Mouse (Mus musculus): ENCODE measurements around the gene Myod1. TPM values are rescaled to one million over a fixed set of nuclear protein-coding genes. Genes with fewer than 3 reads are reported as not detected.
A peak's percentile ranks its signal among the peaks of the same experiment; 100 is the strongest.

The Myod1 gene
- polyA plus RNA-seq, 1 experiment from 2014 or later, result 8.1 TPM

GRCm38 (mm10) chr7:46393116-46393515, 16.8 kb downstream of the Myod1 start:
- Histone ChIP-seq H3K27me3 (ENCODE audit: control insufficient read depth, insufficient read depth, low read length) (peaks cover 33% of the 10 kb centered on the region), H3K9ac (replicated peaks; ENCODE audit: low read length) (no peak overlapping the region), H3K4me2 (ENCODE audit: low read depth, low read length) (no peak overlapping the region), H3K4me3 (ENCODE audit: low read depth, low read length) (no peak overlapping the region), H3K27ac (replicated peaks; ENCODE audit: low read depth, low read length) (no peak overlapping the region), H3K4me1 (ENCODE audit: control insufficient read depth, insufficient read depth, low read length) (peaks cover 3% of the 10 kb centered on the region; the same call in 1 of the 2 replicates), H3K9me3 (replicated peaks; ENCODE audit: control insufficient read depth, low read length) (no peaks in the 10 kb centered on the region), H3K36me3 (replicated peaks; ENCODE audit: control insufficient read depth, insufficient read depth, low read depth, low read length) (no peaks in the 10 kb centered on the region)
- DNase-seq (ENCODE audit: low spot score), result peak; percentile 80
- ATAC-seq (replicated peaks; ENCODE audit: insufficient number of reproducible peaks, low FRiP score, low TSS enrichment, low read depth), result no peak
- WGBS, result 0% methylated on average over 2 of the region's 2 CpGs

DNA sequence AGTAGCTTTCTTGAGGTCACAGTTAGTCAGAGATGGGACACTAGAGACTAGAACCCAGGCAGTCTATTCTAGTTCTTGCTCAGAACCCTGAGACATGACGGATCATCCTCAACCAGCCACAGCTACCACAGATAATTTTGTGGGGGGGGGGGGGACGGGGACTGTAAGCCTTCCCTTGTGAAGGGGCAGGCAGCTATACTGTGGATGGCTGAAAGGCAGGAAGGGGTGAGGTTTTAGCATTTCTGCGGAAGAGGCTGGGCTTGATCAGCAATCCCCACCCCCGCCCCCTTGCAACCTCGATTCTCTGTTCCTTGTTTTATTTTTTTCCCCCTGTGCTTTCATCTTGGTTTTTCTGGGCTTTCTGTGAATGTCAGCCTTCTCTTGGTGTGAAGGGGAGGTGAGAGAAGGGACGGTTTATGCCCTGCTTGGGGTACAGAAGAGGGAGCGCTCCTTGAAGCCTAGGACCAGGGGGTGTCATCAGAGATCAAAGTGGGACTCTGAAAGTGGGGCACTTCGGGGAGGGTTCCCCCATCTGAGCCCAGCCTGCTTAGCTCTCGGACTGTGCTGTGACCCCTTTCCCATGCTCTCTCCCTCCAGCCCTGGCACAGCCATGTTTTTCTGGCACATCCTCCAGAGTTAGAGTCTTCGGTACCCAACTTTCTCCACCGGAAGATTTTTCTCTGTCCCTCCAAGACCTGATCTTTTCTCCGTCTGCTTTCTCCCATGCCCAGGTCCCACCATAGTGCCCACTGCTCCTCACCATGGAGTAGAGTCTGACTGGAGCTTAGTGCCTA, 17.6 kb downstream of the Myod1 start:
- WGBS, result 49% methylated on average over 12 of the region's 12 CpGs
- Histone ChIP-seq H3K27me3 (ENCODE audit: control insufficient read depth, insufficient read depth, low read length) (peaks cover 40% of the 10 kb centered on the region), H3K4me3 (ENCODE audit: low read depth, low read length) (no peak overlapping the region), H3K36me3 (replicated peaks; ENCODE audit: control insufficient read depth, insufficient read depth, low read depth, low read length) (no peaks in the 10 kb centered on the region), H3K9me3 (replicated peaks; ENCODE audit: control insufficient read depth, low read length) (no peaks in the 10 kb centered on the region), H3K9ac (replicated peaks; ENCODE audit: low read length) (no peak overlapping the region), H3K27ac (replicated peaks; ENCODE audit: low read depth, low read length) (no peak overlapping the region), H3K4me2 (ENCODE audit: low read depth, low read length) (no peak overlapping the region), H3K4me1 (ENCODE audit: control insufficient read depth, insufficient read depth, low read length) (peaks cover 3% of the 10 kb centered on the region; the same call in 1 of the 2 replicates)
- no peak for DNase-seq (ENCODE audit: low spot score)
- ATAC-seq (replicated peaks; ENCODE audit: insufficient number of reproducible peaks, low FRiP score, low TSS enrichment, low read depth), result no peak

DNA sequence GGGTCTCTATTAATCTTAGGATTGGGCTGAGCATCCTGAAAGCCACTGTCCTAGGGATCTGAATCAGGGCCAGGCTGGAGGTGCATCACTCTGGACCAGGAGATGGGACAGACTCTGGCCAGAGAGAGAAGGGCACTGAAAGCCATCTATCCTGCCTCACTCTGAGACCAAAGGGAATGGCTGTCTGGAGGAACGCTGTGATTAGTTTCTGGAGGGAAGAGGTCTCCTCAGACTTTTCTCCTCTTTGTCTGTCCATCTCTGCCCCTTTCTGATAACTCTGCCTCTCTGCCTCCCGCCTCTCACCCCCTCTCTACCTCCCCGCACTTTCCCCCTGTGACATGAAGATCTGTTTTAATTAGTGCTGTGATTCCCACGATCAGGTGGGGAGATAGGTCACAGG, 18.7 kb downstream of the Myod1 start:
- 66% methylated on average over 4 of the region's 4 CpGs for WGBS
- H3K9me3 ChIP-seq (replicated peaks; ENCODE audit: control insufficient read depth, low read length), result no peaks in the 10 kb centered on the region
- no peak overlapping the region for H3K27ac ChIP-seq (replicated peaks; ENCODE audit: low read depth, low read length)
- peaks cover 3% of the 10 kb centered on the region; the same call in 1 of the 2 replicates for H3K4me1 ChIP-seq (ENCODE audit: control insufficient read depth, insufficient read depth, low read length)
- peaks cover 50% of the 10 kb centered on the region for H3K27me3 ChIP-seq (ENCODE audit: control insufficient read depth, insufficient read depth, low read length)
- ATAC-seq (replicated peaks; ENCODE audit: insufficient number of reproducible peaks, low FRiP score, low TSS enrichment, low read depth) (no peak), DNase-seq (ENCODE audit: low spot score) (no peak)
- no peak overlapping the region for H3K4me3 ChIP-seq (ENCODE audit: low read depth, low read length)
- H3K9ac ChIP-seq (replicated peaks; ENCODE audit: low read length), result no peak overlapping the region
- no peak overlapping the region for H3K4me2 ChIP-seq (ENCODE audit: low read depth, low read length)
- H3K36me3 ChIP-seq (replicated peaks; ENCODE audit: control insufficient read depth, insufficient read depth, low read depth, low read length), result no peaks in the 10 kb centered on the region

- ATAC-seq (replicated peaks; ENCODE audit: insufficient number of reproducible peaks, low FRiP score, low TSS enrichment, low read depth), result no peak
- H3K27me3 ChIP-seq (ENCODE audit: control insufficient read depth, insufficient read depth, low read length), result peaks cover 50% of the 10 kb centered on the region
- H3K9me3 ChIP-seq (replicated peaks; ENCODE audit: control insufficient read depth, low read length), result no peaks in the 10 kb centered on the region
- no peaks in the 10 kb centered on the region for H3K36me3 ChIP-seq (replicated peaks; ENCODE audit: control insufficient read depth, insufficient read depth, low read depth, low read length)
- 25% methylated on average over 6 of the region's 6 CpGs for whole genome bisulfite sequencing
- no peak overlapping the region for H3K9ac ChIP-seq (replicated peaks; ENCODE audit: low read length)
- H3K4me3 ChIP-seq (ENCODE audit: low read depth, low read length), result no peak overlapping the region
- no peak overlapping the region for H3K4me2 ChIP-seq (ENCODE audit: low read depth, low read length)
- no peak overlapping the region for H3K27ac ChIP-seq (replicated peaks; ENCODE audit: low read depth, low read length)
- peaks cover 3% of the 10 kb centered on the region; the same call in 1 of the 2 replicates for H3K4me1 ChIP-seq (ENCODE audit: control insufficient read depth, insufficient read depth, low read length)
- no peak for DNase-seq (ENCODE audit: low spot score)
Observed at GRCm38 (mm10) chr7:46395571-46395970, 19.3 kb downstream of the Myod1 start.

GRCm38 (mm10) chr7:46396231-46396927, 20.1 kb downstream of the Myod1 start, which contains the start of gene Kcnc1:
Gene Kcnc1 (plus strand): TSS chr7:46396497.
- Histone ChIP-seq H3K27me3 (ENCODE audit: control insufficient read depth, insufficient read depth, low read length) (peaks cover 50% of the 10 kb centered on the region), H3K4me3 (ENCODE audit: low read depth, low read length) (peak within 1 kb of the TSS; percentile 45), H3K27ac (replicated peaks; ENCODE audit: low read depth, low read length) (no peak within 1 kb of the TSS)

GRCm38 (mm10) chr7:46396928-46397731, 20.9 kb downstream of the Myod1 start:
- Histone ChIP-seq H3K4me1 (ENCODE audit: control insufficient read depth, insufficient read depth, low read length) (peaks cover 3% of the 10 kb centered on the region; the same call in 1 of the 2 replicates), H3K27ac (replicated peaks; ENCODE audit: low read depth, low read length) (no peak overlapping the region), H3K9ac (replicated peaks; ENCODE audit: low read length) (peak overlapping the region; percentile 32; the same call in 1 of the 2 replicates), H3K4me2 (ENCODE audit: low read depth, low read length) (peak overlapping the region; percentile 94), H3K36me3 (replicated peaks; ENCODE audit: control insufficient read depth, insufficient read depth, low read depth, low read length) (no peaks in the 10 kb centered on the region), H3K4me3 (ENCODE audit: low read depth, low read length) (peak overlapping the region; percentile 45), H3K27me3 (ENCODE audit: control insufficient read depth, insufficient read depth, low read length) (peaks cover 50% of the 10 kb centered on the region), H3K9me3 (replicated peaks; ENCODE audit: control insufficient read depth, low read length) (no peaks in the 10 kb centered on the region)
- 1% methylated on average over 51 of the region's 64 CpGs for WGBS
- DNase-seq (ENCODE audit: low spot score) (no peak), ATAC-seq (replicated peaks; ENCODE audit: insufficient number of reproducible peaks, low FRiP score, low TSS enrichment, low read depth) (no peak; the same call in 1 of the 2 replicates)

More at GRCm38 (mm10) chr7:46396231-46396927, 20.1 kb downstream of the Myod1 start, which contains the start of gene Kcnc1:
- DNase-seq (ENCODE audit: low spot score), result peak; percentile 90
- peak within 1 kb of the TSS; percentile 32; the same call in 1 of the 2 replicates for H3K9ac ChIP-seq (replicated peaks; ENCODE audit: low read length)
- no peaks in the 10 kb centered on the region for H3K9me3 ChIP-seq (replicated peaks; ENCODE audit: control insufficient read depth, low read length)
- WGBS, result under 1% methylated on average over 44 of the region's 93 CpGs
- no peaks in the 10 kb centered on the region for H3K36me3 ChIP-seq (replicated peaks; ENCODE audit: control insufficient read depth, insufficient read depth, low read depth, low read length)
- peak within 1 kb of the TSS; percentile 94 for H3K4me2 ChIP-seq (ENCODE audit: low read depth, low read length)
- peaks cover 3% of the 10 kb centered on the region; the same call in 1 of the 2 replicates for H3K4me1 ChIP-seq (ENCODE audit: control insufficient read depth, insufficient read depth, low read length)
- peak; percentile 68 for ATAC-seq (replicated peaks; ENCODE audit: insufficient number of reproducible peaks, low FRiP score, low TSS enrichment, low read depth)

GRCm38 (mm10) chr7:46397732-46398333, 21.6 kb downstream of the Myod1 start:
- DNase-seq (ENCODE audit: low spot score) (no peak), ATAC-seq (replicated peaks; ENCODE audit: insufficient number of reproducible peaks, low FRiP score, low TSS enrichment, low read depth) (no peak)
- WGBS, result 10% methylated on average over 70 of the region's 70 CpGs
- Histone ChIP-seq H3K9me3 (replicated peaks; ENCODE audit: control insufficient read depth, low read length) (no peaks in the 10 kb centered on the region), H3K27me3 (ENCODE audit: control insufficient read depth, insufficient read depth, low read length) (peaks cover 50% of the 10 kb centered on the region), H3K4me3 (ENCODE audit: low read depth, low read length) (peak overlapping the region; percentile 45; the same call in 1 of the 2 replicates), H3K9ac (replicated peaks; ENCODE audit: low read length) (no peak overlapping the region), H3K4me1 (ENCODE audit: control insufficient read depth, insufficient read depth, low read length) (peaks cover 3% of the 10 kb centered on the region; the same call in 1 of the 2 replicates), H3K27ac (replicated peaks; ENCODE audit: low read depth, low read length) (no peak overlapping the region), H3K4me2 (ENCODE audit: low read depth, low read length) (peak overlapping the region; percentile 94), H3K36me3 (replicated peaks; ENCODE audit: control insufficient read depth, insufficient read depth, low read depth, low read length) (no peaks in the 10 kb centered on the region)

Data from embryonic facial prominence, embryonic 11.5 days (tissue).